Mouse (Mus musculus) stomach, postnatal 0 days (tissue): ENCODE data around the gene Carm1. TPM values are rescaled to one million over a fixed set of nuclear protein-coding genes. Genes with fewer than 3 reads are reported as not detected.
"Not testable (repeated sequence)": the region's sequence is repeated elsewhere in the genome, so short reads cannot be mapped to it uniquely, and the experiment has no call there.

Source experiments
- ATAC-seq: fragments of 200-750 bp; cut with Nextera tagmentation; 2 replicates; pipeline ENCODE4 v1.8.0; 2017; ENCODE audit not compliant: low FRiP score, low TSS enrichment
- DNase-seq: peaks from one replicate; pipeline ENCODE4 v3.0.0-alpha.2; 2016; ENCODE audit warnings: low spot score
- H3K27ac ChIP-seq: fragments of 300-500 bp; sonication (generic); replicated peaks from 2 replicates; pipeline ENCODE4 v1.5.1; 2014; ENCODE audit warnings: mild to moderate bottlenecking, control low read depth
- H3K27me3 ChIP-seq: fragments of 300-500 bp; sonication (generic); 2 replicates; pipeline ENCODE4 v1.6.1; 2014; ENCODE audit warnings: low read length; ENCODE audit not compliant: control insufficient read depth, insufficient read depth
- H3K36me3 ChIP-seq: fragments of 300-500 bp; sonication (generic); 2 replicates; pipeline ENCODE4 v1.6.1; 2014; ENCODE audit warnings: low read length, mixed read lengths; ENCODE audit not compliant: control insufficient read depth, insufficient read depth
- H3K4me1 ChIP-seq: fragments of 300-500 bp; sonication (generic); replicated peaks from 2 replicates; pipeline ENCODE4 v1.6.1; 2014; ENCODE audit warnings: antibody characterized with exemption; ENCODE audit not compliant: control insufficient read depth, insufficient read depth
- H3K4me2 ChIP-seq: fragments of 300-500 bp; sonication (generic); replicated peaks from 2 replicates; pipeline ENCODE4 v1.6.1; 2014; ENCODE audit warnings: low read depth, mild to moderate bottlenecking, control low read depth, moderate library complexity
- H3K4me3 ChIP-seq: fragments of 300-500 bp; sonication (generic); 2 replicates; pipeline ENCODE4 v1.5.1; 2014; ENCODE audit warnings: low read depth, low read length, control low read depth
- H3K9ac ChIP-seq: fragments of 300-500 bp; sonication (generic); 2 replicates; pipeline ENCODE4 v1.6.1; 2014; ENCODE audit warnings: mild to moderate bottlenecking, low read length, control low read depth, mixed read lengths
- H3K9me3 ChIP-seq: fragments of 300-500 bp; sonication (generic); 2 replicates; pipeline ENCODE4 v1.6.1; 2016; ENCODE audit warnings: low read length; ENCODE audit not compliant: control insufficient read depth
- CTCF ChIP-seq: IDR thresholded peaks from 2 replicates; pipeline ENCODE4 v1.5.1; 2016; ENCODE audit warnings: antibody characterized with exemption, low read depth, mild to moderate bottlenecking, moderate library complexity
- EP300 ChIP-seq: optimal IDR thresholded peaks from 2 replicates; pipeline ENCODE3; 2016; ENCODE audit warnings: antibody characterized with exemption
- WGBS: fragments of 180-500 bp; shearing (Covaris S2); extraction: QIAGEN DNeasy Blood & Tissue Kit; methylation state at CpG from one replicate; pipeline ENCODE4 v1.1.7; 2014; 5-methylcytosine and 5-hydroxymethylcytosine counted together
- polyA plus RNA-seq: library from polyadenylated mRNA; unstranded; fragments of >200 nt; fragmentation: Nextera tagmentation; extraction: Ambion mirVana; gene quantifications from 2 replicates; pipeline ENCODE4 v1.2.1, GENCODE M21; 2015

Gene Carm1
- polyA plus RNA-seq, 1 experiment from 2014 or later = 12.0 TPM

DNA sequence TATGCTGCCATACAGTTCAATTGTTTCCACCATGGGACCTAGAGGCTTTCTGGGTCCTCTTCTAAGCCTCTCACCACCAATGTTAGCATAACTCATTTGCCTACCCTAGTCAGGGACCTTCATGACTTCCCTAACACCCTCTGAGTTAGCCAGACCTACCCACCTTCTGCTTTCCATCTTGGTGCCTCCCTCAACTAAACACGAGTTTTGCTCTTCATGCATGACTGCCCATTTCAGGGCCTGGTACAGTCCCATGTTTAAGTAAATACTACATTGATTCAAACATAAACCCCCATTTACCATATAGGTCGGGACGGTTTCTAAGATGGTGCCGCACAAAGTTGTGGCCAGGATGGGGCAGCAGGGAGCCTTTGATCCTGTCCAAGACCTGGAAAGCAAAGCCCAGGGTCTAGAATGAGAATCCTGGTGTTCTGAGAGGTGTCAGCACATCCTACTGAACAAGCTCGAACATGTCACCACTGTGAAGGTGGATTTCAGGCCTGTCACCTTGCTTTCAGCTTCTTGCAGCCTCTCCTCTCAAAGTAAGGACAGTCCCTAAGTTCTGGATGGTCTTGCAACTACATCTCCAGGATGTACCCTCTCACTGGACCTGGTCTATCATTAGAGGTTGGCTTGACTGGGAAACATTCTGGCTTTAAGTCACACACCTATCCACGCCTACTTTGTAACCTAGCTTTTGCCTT, 44.6 kb downstream of the Carm1 start:
- no peak overlapping the region for H3K4me3 ChIP-seq
- WGBS = 79% methylated on average over 6 of the region's 6 CpGs
- no peak for TF ChIP-seq CTCF
- no peak for TF ChIP-seq EP300
- peaks cover 31% of the 10 kb centered on the region for H3K36me3 ChIP-seq
- H3K9me3 ChIP-seq = no peaks in the 10 kb centered on the region
- no peak for DNase-seq
- H3K4me2 ChIP-seq = peak overlapping the region; percentile 97; the same call in 1 of the 2 replicates
- H3K9ac ChIP-seq = no peak overlapping the region
- ATAC-seq = no peak
- 0 out of 2 replicates have a peak overlapping the region, but pooled peaks have one; percentile 78 for H3K27ac ChIP-seq
- no peaks in the 10 kb centered on the region for H3K4me1 ChIP-seq
- no peaks in the 10 kb centered on the region for H3K27me3 ChIP-seq

DNA sequence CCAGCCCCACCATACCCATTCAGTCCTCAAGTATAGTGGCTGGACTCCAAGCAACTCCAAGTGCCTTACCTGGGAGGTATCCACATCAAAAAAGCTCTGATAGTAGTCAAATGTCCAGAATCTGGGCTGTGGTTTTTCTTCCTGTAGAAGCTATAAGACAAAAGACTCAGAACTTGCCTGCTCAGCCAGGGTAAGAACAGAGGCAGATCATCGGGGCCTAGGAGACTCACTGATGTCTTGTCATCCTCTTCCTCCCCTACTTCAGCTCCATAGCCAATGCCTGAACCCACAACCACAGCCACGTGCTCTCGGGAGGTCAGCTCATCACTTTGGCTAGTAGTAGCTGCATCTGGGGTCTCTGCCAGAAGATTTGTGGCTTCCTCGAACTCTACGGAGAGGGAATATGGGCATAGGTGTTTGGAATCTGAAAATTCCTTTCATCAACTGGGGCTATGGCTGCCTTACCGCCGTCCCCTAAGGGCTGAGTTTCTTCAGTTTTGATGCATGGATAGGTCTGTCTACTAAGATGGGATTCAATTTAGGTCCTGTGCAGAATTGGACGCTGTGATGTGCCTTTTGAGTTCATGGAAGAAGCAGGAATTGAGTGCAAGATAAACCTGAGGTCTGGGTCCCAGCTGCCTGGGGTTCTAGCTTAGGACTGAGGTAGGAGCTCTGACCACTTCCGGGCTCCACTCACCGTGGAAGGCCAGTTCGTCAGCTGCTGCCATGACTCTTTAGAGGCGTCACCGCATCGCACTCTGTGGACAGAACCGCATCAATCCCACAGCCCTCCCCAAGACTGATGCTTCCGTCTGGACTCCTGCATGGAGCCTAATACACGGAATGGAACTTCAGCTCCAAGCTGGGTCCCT, 45.4 kb downstream of the Carm1 start:
- 14% methylated on average over 17 of the region's 17 CpGs for WGBS
- H3K9me3 ChIP-seq = no peaks in the 10 kb centered on the region
- H3K27ac ChIP-seq = peak overlapping the region; percentile 78
- no peaks in the 10 kb centered on the region for H3K4me1 ChIP-seq
- peak overlapping the region; percentile 97 for H3K4me2 ChIP-seq
- TF ChIP-seq EP300 (no peak), CTCF (no peak)
- H3K36me3 ChIP-seq = peaks cover 24% of the 10 kb centered on the region
- H3K27me3 ChIP-seq = no peaks in the 10 kb centered on the region
- DNase-seq (no peak), ATAC-seq (peak; percentile 79)
- peak overlapping the region; percentile 89 for H3K9ac ChIP-seq
- H3K4me3 ChIP-seq = peak overlapping the region; percentile 76

DNA sequence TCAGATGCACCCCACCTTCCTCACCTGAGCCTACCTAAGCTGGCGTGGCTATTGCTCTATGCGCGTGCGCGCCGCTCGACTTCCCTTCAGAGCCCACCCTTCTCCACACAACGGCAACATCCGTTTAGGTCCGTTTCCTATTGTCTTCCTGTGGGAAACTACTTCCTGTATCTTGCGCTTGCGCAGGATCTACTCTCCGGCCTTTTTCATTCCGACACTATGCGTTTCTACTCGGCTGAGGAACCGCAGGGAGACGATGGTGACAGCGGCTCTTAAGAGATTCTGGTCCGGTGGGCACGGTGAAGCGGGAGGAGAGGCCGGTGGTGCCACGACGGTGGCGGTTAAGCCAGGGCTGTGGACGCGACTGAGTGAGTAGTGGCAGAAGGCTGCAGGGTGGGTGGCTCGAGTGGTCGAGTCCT, 46.0 kb downstream of the Carm1 start, which contains the start of the genes Timm29 and Yipf2:
Gene Timm29 (plus strand): TSS at position 20 of the 419 bp plus-strand sequence.
Gene Yipf2 (minus strand): TSS at position 126 of the 419 bp plus-strand sequence.
- no peaks in the 10 kb centered on the region for H3K9me3 ChIP-seq
- peak within 1 kb of the TSS; percentile 89 for H3K9ac ChIP-seq
- no peaks in the 10 kb centered on the region for H3K4me1 ChIP-seq
- no peak for TF ChIP-seq CTCF
- TF ChIP-seq EP300 = no peak
- 0% methylated on average over 30 of the region's 30 CpGs for WGBS
- ATAC-seq = peak; percentile 93
- peaks cover 17% of the 10 kb centered on the region for H3K36me3 ChIP-seq
- no peaks in the 10 kb centered on the region for H3K27me3 ChIP-seq
- H3K27ac ChIP-seq = peak within 1 kb of the TSS; percentile 90
- H3K4me2 ChIP-seq = peak within 1 kb of the TSS; percentile 97
- DNase-seq = peak; percentile 90
- peak within 1 kb of the TSS; percentile 76 for H3K4me3 ChIP-seq

DNA sequence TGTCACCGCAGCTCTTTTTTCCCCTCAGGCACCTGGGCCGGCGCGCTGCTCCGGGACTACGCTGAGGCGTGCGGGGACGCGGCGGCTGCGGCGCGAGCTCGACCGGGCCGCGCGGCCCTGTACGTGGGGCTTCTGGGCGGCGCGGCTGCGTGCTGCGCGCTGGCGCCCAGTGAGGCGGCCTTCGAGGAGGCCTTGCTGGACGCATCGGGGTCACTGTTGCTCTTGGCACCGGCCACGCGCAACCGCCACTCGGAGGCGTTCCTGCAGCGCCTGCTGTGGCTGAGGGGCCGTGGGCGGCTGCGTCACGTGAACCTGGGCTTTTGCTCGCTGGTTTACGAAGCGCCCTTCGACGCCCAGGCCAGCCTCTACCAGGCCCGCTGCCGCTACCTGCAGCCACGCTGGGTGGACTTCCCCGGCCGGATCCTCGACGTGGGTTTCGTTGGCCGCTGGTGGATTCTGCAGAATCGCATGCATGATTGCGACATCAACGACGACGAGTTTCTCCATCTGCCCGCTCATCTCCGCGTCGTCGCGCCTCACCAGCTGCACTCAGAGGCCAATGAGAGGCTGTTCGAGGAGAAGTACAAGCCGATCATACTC, 46.5 kb downstream of the Carm1 start:
- peak overlapping the region; percentile 76 for H3K4me3 ChIP-seq
- peak; percentile 59 for DNase-seq
- peaks cover 15% of the 10 kb centered on the region for H3K36me3 ChIP-seq
- H3K4me2 ChIP-seq = peak overlapping the region; percentile 97
- ATAC-seq = peak; percentile 65
- no peaks in the 10 kb centered on the region for H3K4me1 ChIP-seq
- TF ChIP-seq EP300 (no peak), CTCF (no peak)
- no peaks in the 10 kb centered on the region for H3K27me3 ChIP-seq
- H3K9me3 ChIP-seq = no peaks in the 10 kb centered on the region
- H3K27ac ChIP-seq = peak overlapping the region; percentile 90
- peak overlapping the region; percentile 89 for H3K9ac ChIP-seq
- under 1% methylated on average over 69 of the region's 69 CpGs for WGBS

DNA sequence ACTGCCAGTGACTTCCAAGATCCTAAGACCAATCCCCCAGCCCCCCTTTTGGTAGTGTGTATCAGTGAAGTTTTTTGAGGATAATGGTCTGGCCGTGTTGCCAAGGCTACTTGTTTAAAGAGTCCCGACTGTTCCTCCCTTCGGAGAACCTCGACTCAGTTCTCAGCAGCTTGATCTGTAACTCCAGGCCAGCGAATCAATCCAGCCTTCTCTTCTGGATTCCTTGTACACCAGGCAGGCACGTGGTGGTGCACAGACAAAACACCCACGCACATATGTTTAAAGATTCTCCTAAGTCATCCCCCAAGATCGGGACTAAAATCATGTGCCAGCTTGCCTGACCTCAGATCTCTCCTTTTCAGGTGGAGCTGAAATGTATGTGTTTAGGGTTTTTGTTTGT, 47.7 kb downstream of the Carm1 start:
- H3K9me3 ChIP-seq, H3K27me3 ChIP-seq, DNase-seq, H3K9ac ChIP-seq, H3K27ac ChIP-seq, H3K4me1 ChIP-seq, H3K4me3 ChIP-seq, ATAC-seq, H3K36me3 ChIP-seq: not testable (repeated sequence)
- H3K4me2 ChIP-seq = peak overlapping the region; percentile 97
- 74% methylated on average over 8 of the region's 8 CpGs for WGBS
